Mouse (Mus musculus) layer of hippocampus, adult 2 months (tissue): ENCODE data around the gene Ugt1a9. TPM values are rescaled to one million over a fixed set of nuclear protein-coding genes. Genes with fewer than 3 reads are reported as not detected.

Source experiments
- DNase-seq, 2 experiments: peaks; one replicate each; pipeline ENCODE4 v3.0.0; 2022; ENCODE audit warnings: low spot score in 2 of 2
- H3K27ac ChIP-seq: fragments of 200-600 bp; 2 replicates; pipeline ENCODE4 v1.8.1; 2022
- H3K4me3 ChIP-seq: fragments of 200-600 bp; 2 replicates; pipeline ENCODE4 v1.8.1; 2022; ENCODE audit warnings: mild to moderate bottlenecking
- CTCF ChIP-seq: fragments of 200-600 bp; conservative IDR thresholded peaks from 2 replicates; pipeline ENCODE4 v1.8.1; 2022; ENCODE audit warnings: antibody characterized with exemption, mild to moderate bottlenecking, moderate library complexity
- total RNA-seq, 2 experiments: library from RNA; stranded (reverse); gene quantifications; 2 replicates each; pipeline ENCODE4 v1.2.3; 2021

Ugt1a9 gene
- total RNA-seq, 2 experiments from 2014 or later = not detected

DNA sequence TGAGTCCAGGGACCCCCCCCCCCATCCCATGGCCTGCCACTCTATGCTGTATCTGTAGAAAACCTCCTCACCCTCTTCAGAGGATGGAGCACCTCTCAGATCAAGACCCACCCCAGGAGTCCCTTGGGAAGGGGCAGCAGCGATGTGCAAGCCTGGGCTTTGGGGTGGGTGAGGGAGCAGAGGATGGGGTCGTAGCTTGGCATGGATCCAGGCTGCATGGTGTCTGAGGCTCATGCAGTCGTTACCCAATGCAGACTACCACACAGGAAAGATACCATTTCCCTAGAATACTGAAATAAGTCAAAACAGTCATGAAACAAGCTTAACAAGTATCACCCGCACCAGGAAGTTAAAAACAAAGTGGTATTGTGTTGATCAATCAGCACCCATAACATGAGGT lies 178.1 kb downstream of the Ugt1a9 start:
- DNase-seq = no peak
- H3K4me3 ChIP-seq = no peak overlapping the region
- no peak for TF ChIP-seq CTCF
- H3K27ac ChIP-seq = no peak overlapping the region

DNA sequence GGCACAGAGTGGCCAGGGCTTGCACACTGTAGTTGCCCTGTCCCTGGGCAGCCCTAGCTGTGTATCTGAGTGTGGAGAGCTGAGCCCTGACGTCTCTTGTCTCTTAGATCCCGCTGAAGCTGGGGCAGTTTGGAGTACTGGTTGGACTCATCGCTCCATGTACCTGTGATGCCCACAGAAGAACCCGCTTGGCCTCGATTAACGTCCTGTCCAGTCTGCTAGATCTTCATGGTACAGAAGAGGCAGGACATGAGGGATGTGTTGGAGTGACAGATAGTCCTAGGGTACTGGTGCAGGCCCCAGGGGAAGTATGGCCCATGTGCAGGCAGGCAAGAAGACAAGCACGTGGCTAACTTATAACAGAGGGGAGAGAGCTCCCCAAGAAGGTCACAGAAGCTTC lies 179.0 kb downstream of the Ugt1a9 start:
- H3K27ac ChIP-seq = no peak overlapping the region
- H3K4me3 ChIP-seq = no peak overlapping the region
- TF ChIP-seq CTCF = no peak
- DNase-seq = no peak

- DNase-seq = no peak
- no peak for TF ChIP-seq CTCF
- Histone ChIP-seq H3K27ac (no peak overlapping the region), H3K4me3 (no peak overlapping the region)
Measured at GRCm38 (mm10) chr1:88250023-88250422, 179.4 kb downstream of the Ugt1a9 start.

DNA sequence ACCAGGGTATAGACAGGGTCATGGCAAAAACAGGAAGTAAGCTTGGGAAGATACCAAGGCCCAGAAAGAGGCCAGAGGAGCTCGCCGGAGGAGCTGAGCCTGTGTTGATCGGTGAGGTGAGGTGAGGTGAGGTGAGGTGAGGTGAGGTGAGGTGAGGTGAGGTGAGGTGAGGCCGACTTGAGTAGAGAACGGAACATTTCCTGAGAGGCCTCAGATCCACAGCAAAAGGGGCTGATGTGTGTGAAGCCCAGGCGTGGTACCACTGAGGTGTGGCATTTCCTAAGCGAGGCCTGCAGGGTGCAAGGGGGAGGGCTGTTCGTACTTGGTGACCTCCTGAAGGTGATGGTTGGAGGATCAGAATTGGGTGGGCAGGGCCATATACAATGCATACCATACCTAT lies 182.5 kb downstream of the Ugt1a9 start:
- Histone ChIP-seq H3K27ac (no peak overlapping the region), H3K4me3 (no peak overlapping the region)
- no peak for DNase-seq
- no peak for TF ChIP-seq CTCF

GRCm38 (mm10) chr1:88253540-88253939 lies 182.9 kb downstream of the Ugt1a9 start:
- Histone ChIP-seq H3K4me3 (no peak overlapping the region), H3K27ac (no peak overlapping the region)
- no peak for DNase-seq
- TF ChIP-seq CTCF = no peak

- H3K27ac ChIP-seq = no peak overlapping the region
- no peak for DNase-seq
- no peak for TF ChIP-seq CTCF
- H3K4me3 ChIP-seq = no peak overlapping the region
Measured at GRCm38 (mm10) chr1:88254793-88255465, 184.3 kb downstream of the Ugt1a9 start.

GRCm38 (mm10) chr1:88255466-88255857 lies 184.9 kb downstream of the Ugt1a9 start:
- H3K4me3 ChIP-seq = no peak overlapping the region
- TF ChIP-seq CTCF = no peak
- no peak overlapping the region for H3K27ac ChIP-seq
- DNase-seq = no peak

DNA sequence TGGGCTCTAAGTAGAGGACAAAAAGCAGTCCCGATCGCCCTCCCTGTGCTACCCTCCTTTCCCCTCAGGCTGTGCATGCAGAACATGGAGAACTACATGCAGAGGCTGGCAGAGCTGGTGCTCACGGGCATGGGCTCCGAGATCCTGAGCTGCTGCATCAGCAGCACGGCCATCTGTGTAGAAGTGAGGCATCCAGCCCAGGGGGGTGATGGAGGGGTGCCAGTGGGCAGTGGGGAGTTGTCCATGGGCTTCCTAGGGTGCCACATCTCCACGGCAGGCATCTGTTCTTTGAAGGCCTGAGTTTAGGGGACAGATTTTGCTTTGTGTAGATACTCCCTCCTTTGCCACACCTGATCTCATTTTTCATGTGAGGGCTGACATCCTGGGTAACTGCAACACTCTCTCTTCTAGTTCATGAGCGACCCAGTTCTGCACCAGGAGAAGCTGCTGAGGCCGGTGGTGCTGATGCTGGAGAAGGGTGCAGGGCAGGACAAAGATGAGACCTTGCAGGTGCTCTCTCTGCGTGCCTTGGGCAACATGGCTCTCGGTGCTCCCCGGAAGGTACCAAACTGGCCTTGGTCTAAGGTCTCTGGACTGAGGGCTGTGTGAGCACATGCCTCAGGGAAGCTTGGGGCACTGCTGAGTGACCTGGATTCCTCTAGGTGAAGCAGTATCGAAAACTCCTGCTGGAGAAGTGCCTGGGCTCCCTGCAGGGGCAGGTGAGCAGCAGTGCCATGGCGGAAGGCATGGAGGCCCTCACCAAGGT lies 185.6 kb downstream of the Ugt1a9 start:
- Histone ChIP-seq H3K27ac (no peak overlapping the region), H3K4me3 (no peak overlapping the region)
- no peak for DNase-seq
- no peak for TF ChIP-seq CTCF

- Histone ChIP-seq H3K4me3 (no peak overlapping the region), H3K27ac (no peak overlapping the region)
- no peak for DNase-seq
- no peak for TF ChIP-seq CTCF
Measured at GRCm38 (mm10) chr1:88256886-88257663, 186.5 kb downstream of the Ugt1a9 start.

DNA sequence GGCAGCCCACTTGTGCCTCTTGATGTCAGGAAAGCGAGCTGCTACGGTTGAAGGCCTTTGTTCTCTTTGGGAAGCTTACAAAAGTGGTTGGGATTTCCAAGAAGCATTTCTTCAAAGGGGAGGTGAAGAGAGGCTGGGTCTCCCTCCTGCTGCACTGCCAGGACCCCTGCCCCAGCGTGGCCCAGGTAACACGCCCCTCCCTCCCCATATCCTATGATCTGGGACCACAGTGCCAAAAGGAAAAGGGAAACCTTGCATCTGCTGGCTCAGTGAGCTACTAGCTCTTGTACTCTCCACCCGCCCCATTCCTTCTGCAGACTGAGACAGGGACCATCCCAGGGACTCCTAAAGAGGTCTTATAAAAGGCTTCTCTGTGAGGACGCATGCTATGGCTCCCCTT lies 187.1 kb downstream of the Ugt1a9 start:
- H3K27ac ChIP-seq = no peak overlapping the region
- no peak for TF ChIP-seq CTCF
- no peak overlapping the region for H3K4me3 ChIP-seq
- no peak for DNase-seq

GRCm38 (mm10) chr1:88258361-88258760 lies 187.8 kb downstream of the Ugt1a9 start:
- no peak overlapping the region for H3K4me3 ChIP-seq
- H3K27ac ChIP-seq = no peak overlapping the region
- no peak for TF ChIP-seq CTCF
- no peak for DNase-seq

DNA sequence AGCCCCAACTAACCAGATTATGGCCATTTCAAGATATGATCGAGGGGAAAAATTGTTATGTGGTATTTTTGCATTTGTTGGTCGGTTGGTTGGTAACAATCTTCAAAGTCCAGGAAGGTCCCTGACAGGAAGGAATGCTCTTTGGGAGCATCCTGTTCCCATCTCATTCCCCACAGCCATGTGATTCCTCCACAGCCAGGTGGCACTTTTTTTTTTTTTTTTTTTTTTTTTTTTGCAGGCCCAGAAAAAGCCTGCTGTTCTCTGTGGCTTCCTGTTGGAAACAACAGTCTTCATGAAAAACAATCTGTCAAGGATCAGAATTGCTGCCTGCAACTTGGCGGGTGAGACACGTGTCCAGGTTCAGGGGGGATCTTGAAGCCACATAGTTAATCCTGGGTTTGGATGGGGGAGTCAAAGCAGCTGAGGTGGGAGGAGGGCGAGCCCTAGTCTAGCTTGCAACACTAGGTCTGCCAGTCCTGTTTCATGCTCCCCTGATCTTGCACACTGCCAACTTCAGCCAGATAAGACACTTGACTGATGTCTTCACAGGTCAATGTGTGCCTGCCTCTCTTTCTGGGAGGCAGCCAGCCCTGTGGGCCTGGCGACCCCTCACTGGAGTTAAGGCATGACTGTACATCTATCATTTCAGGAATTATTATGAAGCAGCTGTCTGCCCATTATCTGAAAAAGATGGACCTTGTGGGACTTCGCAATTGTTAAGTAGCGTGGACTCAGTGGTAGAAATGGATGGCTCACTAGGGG lies 188.5 kb downstream of the Ugt1a9 start:
- H3K27ac ChIP-seq = no peak overlapping the region
- peak; percentile 9; the same call in 1 of the 2 replicates for TF ChIP-seq CTCF
- DNase-seq = no peak
- H3K4me3 ChIP-seq = no peak overlapping the region

DNA sequence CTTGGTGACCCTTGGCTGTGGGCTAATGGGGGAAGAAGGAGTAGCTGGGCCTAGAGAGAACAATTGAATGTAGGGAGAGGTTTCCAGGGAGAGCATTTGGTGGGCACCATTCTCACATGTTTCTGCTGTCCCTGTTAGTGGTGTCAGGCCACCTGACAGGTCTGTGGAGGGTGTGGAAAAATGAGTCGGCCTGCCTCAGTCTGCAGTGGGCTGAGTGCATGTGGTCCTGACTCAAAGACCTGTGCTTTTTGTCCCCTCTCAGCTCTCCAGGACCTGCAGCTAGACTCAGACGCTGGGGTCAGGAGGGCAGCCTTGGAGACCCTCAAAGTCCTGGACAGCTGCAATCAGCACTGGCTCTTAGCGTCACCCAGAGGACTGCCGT lies 189.0 kb downstream of the Ugt1a9 start:
- Histone ChIP-seq H3K4me3 (no peak overlapping the region), H3K27ac (no peak overlapping the region)
- no peak for TF ChIP-seq CTCF
- no peak for DNase-seq
